29 mouse cellular contexts compared by ENCODE assay signal in the genomic region with DNA sequence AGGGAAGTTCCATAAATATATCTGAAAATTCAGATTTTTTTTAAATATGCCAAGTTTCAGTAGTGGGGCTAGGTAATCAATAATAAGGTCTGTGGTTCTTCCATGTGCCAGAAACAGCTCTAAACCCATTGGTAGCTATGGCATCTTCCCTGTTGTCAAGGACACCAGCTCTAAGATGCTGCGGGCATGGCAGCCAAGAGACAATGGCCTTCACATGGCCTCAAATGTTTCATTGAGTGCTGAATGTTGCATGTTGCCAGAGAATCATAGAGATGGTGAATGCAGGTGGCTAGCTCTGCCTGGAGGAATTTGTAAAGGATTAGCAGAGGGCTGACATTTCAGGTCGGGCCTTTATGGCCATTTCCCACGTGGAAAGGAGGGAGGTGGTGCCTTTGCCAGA.
DNase-seq lines count a peak whose midpoint lies in the region; ATAC-seq and TF ChIP-seq lines count a peak whose summit lies in the region.
"Had no signal": no experiment of that assay in that cellular context is flagged by ENCODE, and none has a peak within 500 bp of the region (broad histone marks: within the 10 kb centered on the region; RNA-seq: fewer than 3 reads in every experiment).

No protein-coding gene starts in this region.

- intact Hi-C loops in left cerebral cortex, adult 2 months (cut with DNase I), result loop anchor here (5.0 to 10.0 kb wide), 2 partner anchors 591 to 809 kb away; no protein-coding TSS in a partner anchor
- intact Hi-C loops in left cerebral cortex, postnatal 4 days (cut with DNase I), result no loop called here

- H3K4me1 ChIP-seq in hindbrain, embryonic 13.5 days (replicated peaks), result peaks cover 35% of the 10 kb centered on the region
- H3K4me1 ChIP-seq in hindbrain, embryonic 11.5 days (replicated peaks; ENCODE audit: control insufficient read depth, insufficient read depth, low read length), result no peaks in the 10 kb centered on the region

- no peak for ATAC-seq in hindbrain, embryonic 13.5 days (ENCODE audit: low FRiP score)
- ATAC-seq in hindbrain, embryonic 11.5 days (ENCODE audit: low FRiP score), result no peak
- ATAC-seq: activated CD4-positive, CD25-positive, alpha-beta regulatory T cell, adult 4 months; liver, embryonic 12.5 days; liver, postnatal 0 days had no signal

- WGBS in hindbrain, embryonic 13.5 days, result 38% methylated on average over 3 of the region's 3 CpGs
- WGBS in hindbrain, embryonic 11.5 days, result 57% methylated on average over 3 of the region's 3 CpGs

- no peaks in the 10 kb centered on the region for H3K36me3 ChIP-seq in hindbrain, embryonic 13.5 days
- H3K36me3 ChIP-seq in hindbrain, embryonic 11.5 days (ENCODE audit: control insufficient read depth, insufficient read depth, low read length), result no peaks in the 10 kb centered on the region
- H3K36me3 ChIP-seq: embryonic facial prominence, embryonic 12.5 days; kidney, embryonic 15.5 days; liver, embryonic 12.5 days had no signal

- TF ChIP-seq CTCF in left cerebral cortex, adult 2 months (IDR thresholded peaks at IDR 0.05), result no peak
- TF ChIP-seq CTCF in brain, embryonic 14.5 days (IDR thresholded peaks at IDR 0.05; ENCODE audit: borderline replicate concordance, extremely low read depth, insufficient read depth, insufficient read length), result no peak

- no peaks in the 10 kb centered on the region for H3K9me3 ChIP-seq in hindbrain, embryonic 13.5 days
- no peaks in the 10 kb centered on the region for H3K9me3 ChIP-seq in hindbrain, embryonic 11.5 days (ENCODE audit: control insufficient read depth, low read length)
- H3K9me3 ChIP-seq: embryonic facial prominence, embryonic 12.5 days; kidney, embryonic 15.5 days; liver, embryonic 12.5 days had no signal

- no peak overlapping the region for H3K9ac ChIP-seq in hindbrain, embryonic 13.5 days
- H3K9ac ChIP-seq in hindbrain, embryonic 11.5 days (ENCODE audit: low read depth, low read length), result no peak overlapping the region
- H3K9ac ChIP-seq: embryonic facial prominence, embryonic 12.5 days; kidney, embryonic 15.5 days; liver, embryonic 12.5 days; liver, postnatal 0 days had no signal

- 0 out of 2 replicates have a peak overlapping the region, but pooled peaks have one; percentile 3 for H3K27ac ChIP-seq in hindbrain, embryonic 13.5 days
- H3K27ac ChIP-seq in hindbrain, embryonic 11.5 days (ENCODE audit: low read depth, low read length), result no peak overlapping the region
- 0 out of 2 replicates have a peak overlapping the region, but pooled peaks have one; percentile 21 for H3K27ac ChIP-seq in left cerebral cortex, adult 2 months
- H3K27ac ChIP-seq: embryonic facial prominence, embryonic 12.5 days; kidney, embryonic 15.5 days; liver, embryonic 12.5 days had no signal

- peak; percentile 7 for DNase-seq in adrenal gland, postnatal 14 days
- no peak for DNase-seq in adrenal gland, postnatal 25 days
- DNase-seq in hindbrain, embryonic 11.5 days (ENCODE audit: low spot score), result no peak
- no peak for DNase-seq in left cerebral cortex, adult 2 months (ENCODE audit: extremely low spot score in 1 of 2, low spot score in 2 of 2)
- DNase-seq in left cerebral cortex, postnatal 4 days, result no peak
- peak; percentile 73 for DNase-seq in brain, embryonic 14.5 days (ENCODE audit: low read depth)
- no peak for DNase-seq in urinary bladder, postnatal 36 days (ENCODE audit: low spot score in 2 of 2)
- DNase-seq: adrenal gland, adult 2 months; cerebellum, adult 11 months; cerebellum, adult 9-10 months; cerebellum, postnatal 36 days; gastrocnemius, postnatal 14 days; heart, adult 18-20 months; heart, postnatal 4 days; kidney, adult 18-20 months; kidney, postnatal 25 days; liver, postnatal 0 days; lung, postnatal 36 days; right cerebral cortex, adult 18-20 months; spleen, adult 18-20 months; thymus, postnatal 14 days had no signal

- no peak for TF ChIP-seq POLR2A in brain, embryonic 14.5 days (IDR thresholded peaks at IDR 0.05; ENCODE audit: borderline replicate concordance, extremely low read depth, insufficient read depth, insufficient read length, poor library complexity, severe bottlenecking)

- H3K27me3 ChIP-seq in hindbrain, embryonic 13.5 days, result no peaks in the 10 kb centered on the region
- H3K27me3 ChIP-seq in hindbrain, embryonic 11.5 days (ENCODE audit: control insufficient read depth, insufficient read depth, low read length), result no peaks in the 10 kb centered on the region
- H3K27me3 ChIP-seq: CH12.LX; embryonic facial prominence, embryonic 12.5 days; kidney, embryonic 15.5 days had no signal

- no peak overlapping the region for H3K4me3 ChIP-seq in hindbrain, embryonic 13.5 days
- no peak overlapping the region for H3K4me3 ChIP-seq in hindbrain, embryonic 11.5 days (ENCODE audit: low read depth, low read length)
- H3K4me3 ChIP-seq in left cerebral cortex, adult 2 months, result no peak overlapping the region
- H3K4me3 ChIP-seq: embryonic facial prominence, embryonic 12.5 days; kidney, embryonic 15.5 days; liver, embryonic 12.5 days had no signal

- H3K4me2 ChIP-seq in hindbrain, embryonic 13.5 days, result no peak overlapping the region
- H3K4me2 ChIP-seq in hindbrain, embryonic 11.5 days (replicated peaks; ENCODE audit: low read depth, low read length), result no peak overlapping the region
- H3K4me2 ChIP-seq: embryonic facial prominence, embryonic 12.5 days; heart, embryonic 11.5 days; kidney, embryonic 15.5 days; liver, embryonic 12.5 days; midbrain, embryonic 11.5 days had no signal

Comparison
In these comparisons a context has a peak if more than half of its experiments do, and no peak if none do; other contexts are left out.
1. DNase-seq: peak in adrenal gland, postnatal 14 days (single experiment) and brain, embryonic 14.5 days (single experiment); none in adrenal gland, postnatal 25 days (single experiment), hindbrain, embryonic 11.5 days (single experiment), left cerebral cortex, adult 2 months (0 of 2), left cerebral cortex, postnatal 4 days (single experiment) and urinary bladder, postnatal 36 days (0 of 2).